ENCODE assay signal across 7 mouse cellular contexts in the genomic region with DNA sequence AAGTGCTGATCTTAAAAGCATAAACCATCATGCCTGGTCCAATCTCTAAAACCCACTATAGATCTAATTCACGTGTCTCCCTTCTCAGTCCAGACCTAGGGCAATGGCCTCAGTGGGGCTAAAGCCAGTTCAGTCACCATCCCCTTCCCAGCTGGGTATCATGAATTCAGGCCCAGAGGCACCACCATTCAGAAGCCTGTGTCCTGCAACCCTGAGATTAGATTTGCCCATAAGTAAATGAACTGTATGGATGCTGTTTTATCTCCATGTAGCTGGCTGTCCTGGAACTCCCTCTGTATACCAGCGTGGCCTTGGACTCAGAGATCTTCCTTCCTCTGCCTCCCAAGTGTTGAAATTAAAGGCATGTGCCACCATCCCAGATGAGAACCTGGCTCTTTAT. TPM values are rescaled to one million over a fixed set of nuclear protein-coding genes. Genes with fewer than 3 reads are reported as not detected.
DNase-seq lines count a peak whose midpoint lies in the region; ATAC-seq lines count a peak whose summit lies in the region.

No protein-coding gene starts in this region.

- no peaks in the 10 kb centered on the region for H3K9me3 ChIP-seq in neural tube, embryonic 11.5 days (ENCODE audit: control insufficient read depth, low read length)
- H3K9me3 ChIP-seq in forebrain, embryonic 10.5 days: no peaks in the 10 kb centered on the region
- H3K9me3 ChIP-seq in liver, embryonic 11.5 days (ENCODE audit: control insufficient read depth, low read length): no peaks in the 10 kb centered on the region
- no peaks in the 10 kb centered on the region for H3K9me3 ChIP-seq in stomach, embryonic 16.5 days (replicated peaks; ENCODE audit: control insufficient read depth, low read length)

- peaks cover 8% of the 10 kb centered on the region for H3K4me1 ChIP-seq in neural tube, embryonic 11.5 days (ENCODE audit: control insufficient read depth, insufficient read depth, low read length)
- H3K4me1 ChIP-seq in forebrain, embryonic 10.5 days: peaks cover 42% of the 10 kb centered on the region
- peaks cover 54% of the 10 kb centered on the region for H3K4me1 ChIP-seq in liver, embryonic 11.5 days (replicated peaks; ENCODE audit: control insufficient read depth, insufficient read depth, low read length)
- peaks cover 28% of the 10 kb centered on the region for H3K4me1 ChIP-seq in stomach, embryonic 16.5 days (ENCODE audit: control insufficient read depth, insufficient read depth, low read length)

- H3K4me3 ChIP-seq in neural tube, embryonic 11.5 days (ENCODE audit: low read depth, low read length): no peak overlapping the region
- peak overlapping the region; percentile 85 for H3K4me3 ChIP-seq in forebrain, embryonic 10.5 days
- peak overlapping the region; percentile 96 for H3K4me3 ChIP-seq in liver, embryonic 11.5 days (ENCODE audit: low read depth, low read length)
- H3K4me3 ChIP-seq in stomach, embryonic 16.5 days (replicated peaks; ENCODE audit: low read length): 0 out of 2 replicates have a peak overlapping the region, but pooled peaks have one; percentile 90

- H3K9ac ChIP-seq in neural tube, embryonic 11.5 days (ENCODE audit: low read length): no peak overlapping the region; the same call in 1 of the 2 replicates
- peak overlapping the region; percentile 97 for H3K9ac ChIP-seq in liver, embryonic 11.5 days (ENCODE audit: low read depth, low read length)
- H3K9ac ChIP-seq in stomach, embryonic 16.5 days (ENCODE audit: low read length): peak overlapping the region; percentile 95

- ATAC-seq in neural tube, embryonic 11.5 days (ENCODE audit: insufficient read depth, low FRiP score, low TSS enrichment): 0 out of 2 replicates have a peak, but pooled peaks have one; percentile 13
- ATAC-seq in liver, embryonic 11.5 days (replicated peaks; ENCODE audit: low FRiP score): peak; percentile 61
- no peak for ATAC-seq in stomach, embryonic 16.5 days (ENCODE audit: insufficient read depth, low FRiP score)
- ATAC-seq in frontal cortex, adult (ENCODE audit: low TSS enrichment): no peak

- H3K36me3 ChIP-seq in neural tube, embryonic 11.5 days (ENCODE audit: control insufficient read depth, insufficient read depth, low read length): no peaks in the 10 kb centered on the region
- H3K36me3 ChIP-seq in forebrain, embryonic 10.5 days (replicated peaks): no peaks in the 10 kb centered on the region
- no peaks in the 10 kb centered on the region for H3K36me3 ChIP-seq in liver, embryonic 11.5 days (ENCODE audit: control insufficient read depth, insufficient read depth, low read length)
- H3K36me3 ChIP-seq in stomach, embryonic 16.5 days (ENCODE audit: control insufficient read depth, insufficient read depth, low read length): no peaks in the 10 kb centered on the region

- WGBS in neural tube, embryonic 11.5 days: 80% methylated on average over 2 of the region's 2 CpGs
- 78% methylated on average over 2 of the region's 2 CpGs for WGBS in forebrain, embryonic 10.5 days
- 66% methylated on average over 2 of the region's 2 CpGs for WGBS in liver, embryonic 11.5 days
- WGBS in stomach, embryonic 16.5 days: 78% methylated on average over 2 of the region's 2 CpGs

- no peak overlapping the region for H3K4me2 ChIP-seq in neural tube, embryonic 11.5 days (ENCODE audit: low read depth)
- peak overlapping the region; percentile 77 for H3K4me2 ChIP-seq in liver, embryonic 11.5 days
- H3K4me2 ChIP-seq in stomach, embryonic 16.5 days (ENCODE audit: low read depth, low read length): peak overlapping the region; percentile 86; the same call in 1 of the 2 replicates

- DNase-seq in neural tube, embryonic 11.5 days (ENCODE audit: low spot score): no peak
- DNase-seq in neural tube, embryonic 10.5 days (ENCODE audit: extremely low spot score, low spot score): no peak
- no peak for DNase-seq in forebrain, embryonic 10.5 days (ENCODE audit: extremely low spot score, low spot score)
- DNase-seq in liver, embryonic 11.5 days (ENCODE audit: low spot score): no peak
- DNase-seq in frontal cortex, postnatal 10 days (ENCODE audit: low spot score in 2 of 2): no peak

- H3K27ac ChIP-seq in neural tube, embryonic 11.5 days (ENCODE audit: low read depth, low read length): no peak overlapping the region
- H3K27ac ChIP-seq in forebrain, embryonic 10.5 days: peak overlapping the region; percentile 95
- peak overlapping the region; percentile 70 for H3K27ac ChIP-seq in liver, embryonic 11.5 days (ENCODE audit: low read depth, low read length)
- peak overlapping the region; percentile 70; the same call in 1 of the 2 replicates for H3K27ac ChIP-seq in stomach, embryonic 16.5 days (ENCODE audit: low read length)

- H3K27me3 ChIP-seq in neural tube, embryonic 11.5 days (ENCODE audit: control insufficient read depth, insufficient read depth, low read length): no peaks in the 10 kb centered on the region
- no peaks in the 10 kb centered on the region for H3K27me3 ChIP-seq in forebrain, embryonic 10.5 days (ENCODE audit: poor library complexity, severe bottlenecking)
- no peaks in the 10 kb centered on the region for H3K27me3 ChIP-seq in liver, embryonic 11.5 days (replicated peaks; ENCODE audit: control insufficient read depth, insufficient read depth, low read length)
- H3K27me3 ChIP-seq in stomach, embryonic 16.5 days (ENCODE audit: control insufficient read depth, insufficient read depth, low read length): no peaks in the 10 kb centered on the region

RNA-seq across cellular contexts. Expression of gene Sbno2, which starts 2.3 kb away (rescaled TPM):
- 11.3 and 11.9 TPM in 2 replicates for polyA plus RNA-seq in neural tube, embryonic 11.5 days (2014; fragmentation: Nextera tagmentation; extraction: Ambion mirVana)
- 14.7 and 15.6 TPM in 2 replicates for polyA plus RNA-seq in forebrain, embryonic 10.5 days (2016; fragmentation: Nextera tagmentation; extraction: Ambion mirVana)
- polyA plus RNA-seq in liver, embryonic 11.5 days (2014; fragmentation: Nextera tagmentation; extraction: Ambion mirVana): 17.7 and 19.2 TPM in 2 replicates
- 17.2 and 19.0 TPM in 2 replicates for polyA plus RNA-seq in stomach, embryonic 16.5 days (2015; fragmentation: Nextera tagmentation; extraction: Ambion mirVana)

RNA-seq across cellular contexts. Expression of gene Stk11, which starts 12.6 kb away (rescaled TPM):
- polyA plus RNA-seq in neural tube, embryonic 11.5 days (2014; fragmentation: Nextera tagmentation; extraction: Ambion mirVana): 22.0 and 23.5 TPM in 2 replicates
- polyA plus RNA-seq in forebrain, embryonic 10.5 days (2016; fragmentation: Nextera tagmentation; extraction: Ambion mirVana): 14.4 and 18.1 TPM in 2 replicates
- 25.1 and 33.5 TPM in 2 replicates for polyA plus RNA-seq in liver, embryonic 11.5 days (2014; fragmentation: Nextera tagmentation; extraction: Ambion mirVana)
- polyA plus RNA-seq in stomach, embryonic 16.5 days (2015; fragmentation: Nextera tagmentation; extraction: Ambion mirVana): 14.5 and 14.8 TPM in 2 replicates

RNA-seq across cellular contexts. Expression of gene Atp5d, which starts 35.4 kb away (rescaled TPM):
- 376 and 386 TPM in 2 replicates for polyA plus RNA-seq in neural tube, embryonic 11.5 days (2014; fragmentation: Nextera tagmentation; extraction: Ambion mirVana)
- polyA plus RNA-seq in forebrain, embryonic 10.5 days (2016; fragmentation: Nextera tagmentation; extraction: Ambion mirVana): 495 and 498 TPM in 2 replicates
- polyA plus RNA-seq in liver, embryonic 11.5 days (2014; fragmentation: Nextera tagmentation; extraction: Ambion mirVana): 482 and 514 TPM in 2 replicates
- polyA plus RNA-seq in stomach, embryonic 16.5 days (2015; fragmentation: Nextera tagmentation; extraction: Ambion mirVana): 536 and 594 TPM in 2 replicates

RNA-seq across cellular contexts. Expression of gene Cbarp, which starts 37.6 kb away (rescaled TPM):
- 11.1 and 11.3 TPM in 2 replicates for polyA plus RNA-seq in neural tube, embryonic 11.5 days (2014; fragmentation: Nextera tagmentation; extraction: Ambion mirVana)
- 6.8 and 7.3 TPM in 2 replicates for polyA plus RNA-seq in forebrain, embryonic 10.5 days (2016; fragmentation: Nextera tagmentation; extraction: Ambion mirVana)
- 2.8 and 3.1 TPM in 2 replicates for polyA plus RNA-seq in liver, embryonic 11.5 days (2014; fragmentation: Nextera tagmentation; extraction: Ambion mirVana)
- polyA plus RNA-seq in stomach, embryonic 16.5 days (2015; fragmentation: Nextera tagmentation; extraction: Ambion mirVana): 3.1 and 3.9 TPM in 2 replicates

RNA-seq across cellular contexts. Expression of gene Midn, which starts 45.0 kb away (rescaled TPM):
- polyA plus RNA-seq in neural tube, embryonic 11.5 days (2014; fragmentation: Nextera tagmentation; extraction: Ambion mirVana): 70.0 and 78.2 TPM in 2 replicates
- polyA plus RNA-seq in forebrain, embryonic 10.5 days (2016; fragmentation: Nextera tagmentation; extraction: Ambion mirVana): 19.1 and 19.8 TPM in 2 replicates
- 19.2 and 20.1 TPM in 2 replicates for polyA plus RNA-seq in liver, embryonic 11.5 days (2014; fragmentation: Nextera tagmentation; extraction: Ambion mirVana)
- 7.8 and 9.8 TPM in 2 replicates for polyA plus RNA-seq in stomach, embryonic 16.5 days (2015; fragmentation: Nextera tagmentation; extraction: Ambion mirVana)

Comparison
In these comparisons a context has a peak if more than half of its experiments do, and no peak if none do; other contexts are left out.
1. ATAC-seq: peak in neural tube, embryonic 11.5 days (single experiment) and liver, embryonic 11.5 days (single experiment); none in stomach, embryonic 16.5 days (single experiment) and frontal cortex, adult (single experiment).